Mouse (Mus musculus) thymus, adult 2 months (tissue): ENCODE data around the gene Ptk6. TPM values are rescaled to one million over a fixed set of nuclear protein-coding genes. Genes with fewer than 3 reads are reported as not detected.

Source experiments
- DNase-seq: peaks from one replicate; pipeline ENCODE4 v3.0.0; 2021
- H3K27ac ChIP-seq: fragments of 200-500 bp; 2 replicates; pipeline ENCODE4 v1.5.1; 2012; ENCODE audit warnings: low read length, control low read depth; ENCODE audit not compliant: control insufficient read depth, insufficient read depth
- H3K27me3 ChIP-seq: fragments of 200-500 bp; 2 replicates; pipeline ENCODE4 v1.6.1; 2012; ENCODE audit warnings: mild to moderate bottlenecking, low read length, moderate library complexity, mixed read lengths; ENCODE audit not compliant: control insufficient read depth, insufficient read depth
- H3K36me3 ChIP-seq: fragments of 200-500 bp; 2 replicates; pipeline ENCODE4 v1.6.1; 2012; ENCODE audit warnings: mild to moderate bottlenecking, low read length, moderate library complexity; ENCODE audit not compliant: control insufficient read depth, insufficient read depth
- H3K4me1 ChIP-seq: fragments of 200-500 bp; replicated peaks from 2 replicates; pipeline ENCODE4 v1.6.1; 2012; ENCODE audit warnings: low read length; ENCODE audit not compliant: control insufficient read depth, insufficient read depth
- H3K4me3 ChIP-seq: fragments of 200-500 bp; 2 replicates; pipeline ENCODE4 v1.5.1; 2012; ENCODE audit warnings: mild to moderate bottlenecking, low read length, control low read depth, moderate library complexity; ENCODE audit not compliant: control insufficient read depth, insufficient read depth
- CTCF ChIP-seq: fragments of 200-500 bp; IDR thresholded peaks from 2 replicates; pipeline ENCODE4 v1.5.1; 2012; ENCODE audit warnings: mild to moderate bottlenecking, control low read depth, low read length, moderate library complexity, borderline replicate concordance; ENCODE audit not compliant: control insufficient read depth, poor library complexity, insufficient read depth; ENCODE audit errors: extremely low read depth
- POLR2A ChIP-seq: fragments of 200-500 bp; IDR thresholded peaks from 2 replicates; pipeline ENCODE4 v1.6.1; 2012; ENCODE audit warnings: mild to moderate bottlenecking, low read length, control low read depth, moderate library complexity; ENCODE audit not compliant: control insufficient read depth, poor library complexity, insufficient read depth; ENCODE audit errors: extremely low read depth
- WGBS: fragments of 180-500 bp; shearing (Covaris S2); methylation state at CpG from one replicate; pipeline ENCODE4 v1.1.7; 2018; 5-methylcytosine and 5-hydroxymethylcytosine counted together
- polyA plus RNA-seq: library from polyadenylated mRNA; depleted of rRNA; stranded (reverse); fragments of >200 nt; gene quantifications from 2 replicates; pipeline ENCODE4 v1.2.3, GENCODE M21; 2012; rRNA removed

The Ptk6 gene
- 0.22 and 0.32 TPM in 2 replicates for polyA plus RNA-seq

- H3K36me3 ChIP-seq: no peaks in the 10 kb centered on the region
- no peaks in the 10 kb centered on the region for H3K4me1 ChIP-seq
- H3K27me3 ChIP-seq: no peaks in the 10 kb centered on the region
- H3K27ac ChIP-seq: no peak within 1 kb of the TSS
- no peak within 1 kb of the TSS for H3K4me3 ChIP-seq
- no peak for DNase-seq
- 95% methylated on average over 3 of the region's 3 CpGs for WGBS
- TF ChIP-seq CTCF: no peak
- no peak for TF ChIP-seq POLR2A
Measured at GRCm38 (mm10) chr2:181202422-181202821, at the start of gene Ptk6. Gene Ptk6, minus strand, starts transcription at chr2:181202789.

- WGBS: 97% methylated on average over 1 of the region's 1 CpGs
- no peak for DNase-seq
Measured at GRCm38 (mm10) chr2:181251841-181252240, 49.3 kb upstream of the Ptk6 start.

DNA sequence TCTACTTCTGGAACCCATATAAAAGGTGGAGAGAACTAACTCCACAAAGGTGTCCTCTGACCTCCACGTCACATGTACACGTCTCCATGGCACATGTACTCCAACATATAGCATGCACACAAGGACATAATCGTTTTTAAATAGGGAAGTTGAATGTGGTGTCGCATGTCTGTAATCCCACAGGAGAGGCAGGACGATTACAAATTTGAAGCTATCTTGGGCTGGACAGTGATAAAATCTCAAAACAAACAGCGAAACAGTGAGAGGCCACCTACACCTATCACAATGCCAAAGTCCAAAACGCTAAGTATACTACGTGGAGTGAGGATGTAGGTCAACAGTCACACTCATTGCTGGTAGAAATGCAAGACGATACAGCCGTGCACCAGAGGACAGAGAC is 46.6 kb upstream of the Ptk6 start:
- 88% methylated on average over 10 of the region's 10 CpGs for WGBS
- DNase-seq: no peak
- Histone ChIP-seq H3K36me3 (peaks cover 15% of the 10 kb centered on the region), H3K27me3 (no peaks in the 10 kb centered on the region), H3K27ac (no peak overlapping the region), H3K4me1 (no peaks in the 10 kb centered on the region), H3K4me3 (no peak overlapping the region)
- no peak for TF ChIP-seq CTCF
- no peak for TF ChIP-seq POLR2A

More at GRCm38 (mm10) chr2:181251841-181252240, 49.3 kb upstream of the Ptk6 start:
- no peaks in the 10 kb centered on the region for H3K4me1 ChIP-seq
- no peak overlapping the region for H3K4me3 ChIP-seq
- no peaks in the 10 kb centered on the region for H3K27me3 ChIP-seq
- no peak overlapping the region for H3K27ac ChIP-seq
- H3K36me3 ChIP-seq: peaks cover 35% of the 10 kb centered on the region
- no peak for TF ChIP-seq POLR2A

- 88% methylated on average over 2 of the region's 2 CpGs for WGBS
- H3K27me3 ChIP-seq: no peaks in the 10 kb centered on the region
- peaks cover 21% of the 10 kb centered on the region for H3K4me1 ChIP-seq
- H3K27ac ChIP-seq: no peak overlapping the region
- TF ChIP-seq CTCF (no peak), POLR2A (no peak)
- peaks cover 3% of the 10 kb centered on the region; the same call in 1 of the 2 replicates for H3K36me3 ChIP-seq
- no peak overlapping the region for H3K4me3 ChIP-seq
- no peak for DNase-seq
Measured at GRCm38 (mm10) chr2:181245031-181245430, 42.4 kb upstream of the Ptk6 start.

- Histone ChIP-seq H3K36me3 (peaks cover 5% of the 10 kb centered on the region; the same call in 1 of the 2 replicates), H3K4me1 (peaks cover 31% of the 10 kb centered on the region), H3K27ac (no peak overlapping the region), H3K4me3 (no peak overlapping the region), H3K27me3 (no peaks in the 10 kb centered on the region)
- WGBS: 12% methylated on average over 11 of the region's 11 CpGs
- TF ChIP-seq POLR2A (no peak), CTCF (no peak)
- no peak for DNase-seq
Measured at GRCm38 (mm10) chr2:181243706-181244394, 41.3 kb upstream of the Ptk6 start.

GRCm38 (mm10) chr2:181242314-181242665 is 39.7 kb upstream of the Ptk6 start:
- WGBS: 64% methylated on average over 3 of the region's 3 CpGs
- peaks cover 31% of the 10 kb centered on the region for H3K4me1 ChIP-seq
- TF ChIP-seq POLR2A (no peak), CTCF (no peak)
- no peak overlapping the region for H3K4me3 ChIP-seq
- H3K27me3 ChIP-seq: no peaks in the 10 kb centered on the region
- H3K27ac ChIP-seq: no peak overlapping the region
- DNase-seq: no peak
- H3K36me3 ChIP-seq: peaks cover 16% of the 10 kb centered on the region
